Mouse (Mus musculus): ENCODE results near the gene Lamb3.

DNA sequence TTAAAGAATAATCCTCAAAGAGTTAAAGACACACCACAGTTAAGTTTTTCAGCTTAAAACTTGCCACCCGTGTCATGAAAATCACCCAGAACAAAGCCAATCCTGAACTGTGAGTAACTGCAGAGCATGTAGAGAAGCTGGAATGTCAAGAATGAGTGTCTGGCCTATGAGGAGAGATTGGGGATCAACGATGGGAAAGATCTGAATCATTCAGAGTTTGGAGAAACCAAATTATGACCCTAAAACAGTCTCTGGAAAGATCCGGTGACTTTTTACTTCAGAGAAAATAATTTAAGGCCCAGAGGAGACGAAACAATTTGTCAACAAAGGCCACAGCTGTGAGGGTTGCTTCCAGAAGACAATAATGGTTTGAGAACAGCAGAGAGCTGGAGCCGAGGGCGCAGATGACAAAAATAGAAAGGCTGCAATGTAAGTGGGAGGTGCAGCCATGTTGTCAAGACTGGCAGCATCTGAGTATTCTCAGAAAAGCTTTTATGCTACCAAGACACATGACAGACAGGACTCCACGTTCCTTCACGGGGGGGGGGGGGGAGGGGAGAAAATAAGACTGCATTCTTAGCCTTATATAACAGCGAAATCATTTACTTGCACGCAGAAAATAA, 36.2 kb downstream of the Lamb3 start:
- no peak for TF ChIP-seq CTCF (IDR thresholded peaks at IDR 0.05; ENCODE audit: low read depth, low read length)
- TF ChIP-seq POLR2A (IDR thresholded peaks at IDR 0.05; ENCODE audit: extremely low read depth, insufficient read depth, low read length) = no peak

Measured in liver, adult 2 months (tissue).